Mouse (Mus musculus): ENCODE data around the gene Erp27. TPM values are rescaled to one million over a fixed set of nuclear protein-coding genes. Genes with fewer than 3 reads are reported as not detected.

The Erp27 gene
- polyA plus RNA-seq, 1 experiment from 2014 or later: 0.66 TPM

- no peaks in the 10 kb centered on the region for H3K36me3 ChIP-seq
- H3K27me3 ChIP-seq: no peaks in the 10 kb centered on the region
- no peak overlapping the region for H3K4me3 ChIP-seq
- ATAC-seq (replicated peaks): no peak
- H3K9me3 ChIP-seq: no peaks in the 10 kb centered on the region
- H3K27ac ChIP-seq (replicated peaks): no peak overlapping the region
- WGBS: 25% methylated on average over 4 of the region's 4 CpGs
- no peak overlapping the region for H3K9ac ChIP-seq (replicated peaks)
- no peak overlapping the region for H3K4me2 ChIP-seq (replicated peaks)
- no peaks in the 10 kb centered on the region for H3K4me1 ChIP-seq
These were observed 25.7 kb upstream of the Erp27 start for GRCm38 (mm10) chr6:136947716-136948115.

GRCm38 (mm10) chr6:136946943-136947342 is 25.0 kb upstream of the Erp27 start:
- peak; percentile 84 for ATAC-seq (replicated peaks)
- 37% methylated on average over 8 of the region's 9 CpGs for WGBS
- H3K9ac ChIP-seq (replicated peaks): no peak overlapping the region

GRCm38 (mm10) chr6:136946241-136946640 is 24.3 kb upstream of the Erp27 start:
- Histone ChIP-seq H3K36me3 (no peaks in the 10 kb centered on the region), H3K27me3 (no peaks in the 10 kb centered on the region), H3K4me2 (replicated peaks) (no peak overlapping the region), H3K4me1 (0 out of 2 replicates have a peak, but pooled peaks cover 10% of the 10 kb centered on the region), H3K9me3 (no peaks in the 10 kb centered on the region), H3K9ac (replicated peaks) (no peak overlapping the region), H3K4me3 (no peak overlapping the region), H3K27ac (replicated peaks) (no peak overlapping the region)
- ATAC-seq (replicated peaks): no peak
- 89% methylated on average over 5 of the region's 5 CpGs for whole genome bisulfite sequencing

More at GRCm38 (mm10) chr6:136946943-136947342, 25.0 kb upstream of the Erp27 start:
- no peak overlapping the region for H3K4me2 ChIP-seq (replicated peaks)
- no peaks in the 10 kb centered on the region for H3K36me3 ChIP-seq
- H3K4me1 ChIP-seq: 0 out of 2 replicates have a peak, but pooled peaks cover 5% of the 10 kb centered on the region
- H3K9me3 ChIP-seq: no peaks in the 10 kb centered on the region
- no peak overlapping the region for H3K4me3 ChIP-seq
- no peak overlapping the region for H3K27ac ChIP-seq (replicated peaks)
- H3K27me3 ChIP-seq: no peaks in the 10 kb centered on the region

- 88% methylated on average over 8 of the region's 8 CpGs for WGBS
- Histone ChIP-seq H3K4me1 (0 out of 2 replicates have a peak, but pooled peaks cover 10% of the 10 kb centered on the region), H3K36me3 (no peaks in the 10 kb centered on the region), H3K9me3 (no peaks in the 10 kb centered on the region), H3K27ac (replicated peaks) (no peak overlapping the region), H3K4me2 (replicated peaks) (no peak overlapping the region), H3K27me3 (no peaks in the 10 kb centered on the region), H3K9ac (replicated peaks) (no peak overlapping the region), H3K4me3 (no peak overlapping the region)
- ATAC-seq (replicated peaks): no peak
These were observed 22.5 kb upstream of the Erp27 start for GRCm38 (mm10) chr6:136944511-136944910.

GRCm38 (mm10) chr6:136943392-136943791 is 21.4 kb upstream of the Erp27 start:
- Histone ChIP-seq H3K36me3 (no peaks in the 10 kb centered on the region), H3K27ac (replicated peaks) (no peak overlapping the region), H3K4me3 (no peak overlapping the region), H3K4me1 (0 out of 2 replicates have a peak, but pooled peaks cover 10% of the 10 kb centered on the region), H3K27me3 (no peaks in the 10 kb centered on the region), H3K9me3 (no peaks in the 10 kb centered on the region), H3K9ac (replicated peaks) (no peak overlapping the region), H3K4me2 (replicated peaks) (no peak overlapping the region)
- ATAC-seq (replicated peaks): no peak

- no peak for ATAC-seq (replicated peaks)
These were observed 20.3 kb upstream of the Erp27 start for GRCm38 (mm10) chr6:136942280-136942679.

GRCm38 (mm10) chr6:136941051-136942021 is 19.4 kb upstream of the Erp27 start, which contains the start of gene Arhgdib:
TSS of gene Arhgdib (minus strand) at chr6:136941899.
- Histone ChIP-seq H3K4me1 (0 out of 2 replicates have a peak, but pooled peaks cover 10% of the 10 kb centered on the region), H3K27me3 (no peaks in the 10 kb centered on the region), H3K9me3 (no peaks in the 10 kb centered on the region), H3K4me2 (replicated peaks) (no peak within 1 kb of the TSS), H3K9ac (replicated peaks) (no peak within 1 kb of the TSS), H3K36me3 (no peaks in the 10 kb centered on the region), H3K27ac (replicated peaks) (peak within 1 kb of the TSS; percentile 32), H3K4me3 (no peak within 1 kb of the TSS)
- no peak for ATAC-seq (replicated peaks)
- WGBS: 71% methylated on average over 12 of the region's 12 CpGs

More at GRCm38 (mm10) chr6:136942280-136942679, 20.3 kb upstream of the Erp27 start:
- WGBS: 72% methylated on average over 9 of the region's 9 CpGs
- H3K27me3 ChIP-seq: no peaks in the 10 kb centered on the region
- no peak overlapping the region for H3K9ac ChIP-seq (replicated peaks)
- no peak overlapping the region for H3K4me3 ChIP-seq
- no peak overlapping the region for H3K4me2 ChIP-seq (replicated peaks)
- 0 out of 2 replicates have a peak, but pooled peaks cover 10% of the 10 kb centered on the region for H3K4me1 ChIP-seq
- H3K36me3 ChIP-seq: no peaks in the 10 kb centered on the region
- H3K27ac ChIP-seq (replicated peaks): no peak overlapping the region
- no peaks in the 10 kb centered on the region for H3K9me3 ChIP-seq

- Histone ChIP-seq H3K36me3 (no peaks in the 10 kb centered on the region), H3K4me3 (no peak overlapping the region), H3K4me2 (replicated peaks) (no peak overlapping the region), H3K27me3 (no peaks in the 10 kb centered on the region), H3K9ac (replicated peaks) (no peak overlapping the region), H3K4me1 (0 out of 2 replicates have a peak, but pooled peaks cover 10% of the 10 kb centered on the region), H3K9me3 (no peaks in the 10 kb centered on the region), H3K27ac (replicated peaks) (peak overlapping the region; percentile 27; the same call in 1 of the 2 replicates)
- ATAC-seq (replicated peaks): no peak
- 84% methylated on average over 11 of the region's 11 CpGs for WGBS
These were observed 18.4 kb upstream of the Erp27 start for GRCm38 (mm10) chr6:136940188-136940960.

GRCm38 (mm10) chr6:136939326-136940187 is 17.6 kb upstream of the Erp27 start:
- 85% methylated on average over 14 of the region's 14 CpGs for WGBS
- Histone ChIP-seq H3K9ac (replicated peaks) (no peak overlapping the region), H3K4me2 (replicated peaks) (no peak overlapping the region), H3K36me3 (no peaks in the 10 kb centered on the region), H3K4me1 (0 out of 2 replicates have a peak, but pooled peaks cover 10% of the 10 kb centered on the region), H3K4me3 (no peak overlapping the region), H3K9me3 (no peaks in the 10 kb centered on the region), H3K27me3 (no peaks in the 10 kb centered on the region), H3K27ac (replicated peaks) (no peak overlapping the region)
- ATAC-seq (replicated peaks): no peak

GRCm38 (mm10) chr6:136938331-136939126 is 16.5 kb upstream of the Erp27 start:
- no peaks in the 10 kb centered on the region for H3K9me3 ChIP-seq
- H3K27me3 ChIP-seq: no peaks in the 10 kb centered on the region
- no peak overlapping the region for H3K27ac ChIP-seq (replicated peaks)
- no peak overlapping the region for H3K4me3 ChIP-seq
- WGBS: 85% methylated on average over 18 of the region's 18 CpGs
- no peaks in the 10 kb centered on the region for H3K36me3 ChIP-seq
- H3K9ac ChIP-seq (replicated peaks): no peak overlapping the region
- no peak for ATAC-seq (replicated peaks)
- H3K4me1 ChIP-seq: 0 out of 2 replicates have a peak, but pooled peaks cover 10% of the 10 kb centered on the region
- H3K4me2 ChIP-seq (replicated peaks): no peak overlapping the region
